Mouse (Mus musculus): ENCODE results near the gene Neb.
A peak's percentile ranks its signal among the peaks of the same experiment; 100 is the strongest.

The Neb gene

DNA sequence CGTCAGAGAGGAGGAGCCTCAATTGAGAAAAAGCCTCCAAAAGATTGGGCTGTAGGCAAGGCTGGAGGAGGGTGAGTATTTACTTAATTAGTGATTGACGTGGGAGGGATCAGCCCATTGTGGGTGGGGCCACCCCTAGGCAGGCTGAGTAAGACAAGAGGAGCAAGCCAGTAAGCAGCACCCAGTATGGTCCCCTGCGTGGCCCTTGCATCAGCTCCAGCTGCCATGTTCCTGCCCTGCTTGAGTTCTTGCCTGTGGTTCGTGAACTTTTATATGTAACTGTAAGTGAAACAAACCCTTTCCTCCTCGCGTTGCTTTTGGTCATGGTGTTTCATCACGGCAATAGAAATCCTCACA lies at the start of gene Neb:
TSS of gene Neb (minus strand) at position 27 of the 357 bp plus-strand sequence.
- peak; percentile 8 to 29 for DNase-seq

DNA sequence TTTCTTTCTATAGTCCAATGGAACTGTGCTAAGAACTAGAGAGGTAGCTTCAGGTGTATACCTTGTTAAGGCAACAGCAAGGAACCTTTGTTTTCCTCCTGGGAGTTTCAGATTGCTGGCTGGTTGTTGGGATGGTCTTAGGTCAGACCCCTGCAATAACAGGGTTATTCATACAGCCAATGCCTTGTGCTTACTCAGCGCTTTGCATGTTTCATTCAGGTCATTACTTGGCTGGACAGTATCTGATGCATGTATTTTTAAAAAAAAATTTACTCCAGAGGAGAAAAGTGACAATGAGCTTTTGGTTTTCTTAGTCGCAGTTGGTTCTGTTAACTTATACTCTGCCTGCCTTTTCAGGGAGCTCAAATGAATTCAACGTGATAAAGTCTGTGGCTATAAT lies 49.1 kb upstream of the Neb start:
- no peak for DNase-seq

DNA sequence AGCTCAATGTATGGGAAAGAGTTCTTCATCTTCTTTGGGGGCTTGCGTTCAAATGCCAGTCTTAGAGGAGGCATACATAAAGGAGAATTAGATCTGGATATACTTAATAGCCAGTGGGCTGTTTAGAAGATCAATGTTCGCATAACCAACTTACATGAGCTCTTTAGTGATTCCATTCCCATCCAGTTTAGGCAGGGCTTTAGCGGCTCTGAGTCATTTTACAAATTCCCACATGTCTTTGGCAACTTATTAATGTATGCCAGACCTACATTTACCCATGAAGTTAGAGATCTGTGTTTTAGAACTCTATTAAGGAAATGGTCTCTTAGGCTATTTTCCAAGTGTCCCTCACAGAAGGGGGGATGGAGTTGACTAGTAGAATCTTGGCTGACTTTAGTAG lies 47.8 kb upstream of the Neb start:
- DNase-seq = no peak

DNA sequence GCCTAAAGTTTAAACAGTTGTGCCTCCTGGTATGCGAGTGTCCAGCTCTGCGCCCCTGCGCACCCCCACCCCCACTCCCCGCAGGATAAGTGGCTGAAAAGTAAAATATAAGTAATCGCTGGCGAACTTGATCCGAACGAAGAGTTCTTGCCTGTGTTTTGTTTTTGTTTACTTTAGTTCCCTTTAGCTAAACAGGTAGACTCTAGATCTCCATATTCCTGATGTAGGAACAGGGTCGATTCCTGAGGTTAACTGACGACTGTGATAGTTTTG lies 47.2 kb upstream of the Neb start:
- DNase-seq = no peak

DNA sequence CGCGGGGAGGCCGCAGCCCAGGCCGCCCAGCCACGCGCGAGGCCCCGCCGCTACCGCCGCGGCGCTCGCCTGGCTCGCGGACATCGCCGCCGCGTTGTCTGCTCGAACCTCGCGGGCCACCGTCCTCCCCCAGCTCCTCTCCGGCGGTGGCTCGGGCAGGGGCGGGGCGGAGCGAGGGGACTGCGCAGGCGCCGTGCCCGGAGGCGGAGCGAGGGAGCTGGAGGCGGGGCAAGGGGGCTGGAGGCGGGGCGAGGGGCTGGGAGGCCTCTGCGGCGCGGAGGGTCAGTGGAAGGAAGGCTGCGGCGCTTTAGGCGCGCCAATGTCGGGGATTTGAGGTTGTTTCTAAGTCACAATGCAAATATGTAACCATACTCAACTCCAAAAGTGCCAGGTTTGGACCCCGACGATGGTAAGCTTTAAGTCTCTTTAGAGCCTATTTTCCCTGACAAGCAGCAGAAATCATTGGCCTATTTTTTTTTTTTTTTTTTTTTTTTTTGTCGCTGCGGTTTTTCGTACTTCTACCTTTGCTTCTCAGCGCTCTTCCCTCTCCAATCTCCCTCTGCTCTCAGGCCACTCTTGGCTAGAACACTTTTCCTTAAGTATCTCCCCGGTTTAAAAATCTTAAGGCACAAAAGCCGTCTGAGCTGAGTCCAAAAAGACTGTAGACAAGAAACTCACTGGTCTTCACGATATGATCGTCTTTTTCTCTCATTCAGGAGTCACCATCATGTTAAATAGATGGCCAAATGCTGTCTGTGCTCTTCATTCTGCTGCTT lies 46.7 kb upstream of the Neb start, which contains the start of gene Arl5a:
TSS of gene Arl5a (minus strand) at position 155 of the 776 bp plus-strand sequence.
- DNase-seq = peak; percentile 92 to 97

DNA sequence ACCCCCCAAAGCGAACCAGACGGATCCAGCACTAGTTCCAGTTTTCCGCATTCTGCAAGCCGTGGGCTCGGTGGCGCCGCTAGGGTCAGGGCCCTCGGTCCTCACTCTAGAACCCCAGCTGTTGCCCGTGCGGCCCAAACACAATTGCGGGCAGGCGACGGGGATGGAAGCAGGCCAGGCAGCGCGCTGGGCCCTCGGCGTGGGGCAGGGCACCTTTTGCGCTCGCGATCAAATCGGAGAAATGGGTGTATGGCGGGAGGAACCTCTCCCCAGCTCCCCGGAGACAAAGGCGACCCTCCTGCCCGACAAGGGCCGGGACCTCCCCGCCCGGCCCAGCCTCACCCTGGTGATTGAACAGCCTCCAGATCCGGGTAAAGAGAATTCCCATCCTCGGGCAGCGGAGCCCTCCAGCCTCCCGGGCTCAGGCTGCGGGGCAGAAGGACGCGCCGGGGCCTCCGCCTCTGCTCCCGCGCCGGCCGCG lies 46.0 kb upstream of the Neb start:
- no peak for DNase-seq

GRCm38 (mm10) chr2:52423611-52424247 lies 45.5 kb upstream of the Neb start:
- DNase-seq = no peak

DNA sequence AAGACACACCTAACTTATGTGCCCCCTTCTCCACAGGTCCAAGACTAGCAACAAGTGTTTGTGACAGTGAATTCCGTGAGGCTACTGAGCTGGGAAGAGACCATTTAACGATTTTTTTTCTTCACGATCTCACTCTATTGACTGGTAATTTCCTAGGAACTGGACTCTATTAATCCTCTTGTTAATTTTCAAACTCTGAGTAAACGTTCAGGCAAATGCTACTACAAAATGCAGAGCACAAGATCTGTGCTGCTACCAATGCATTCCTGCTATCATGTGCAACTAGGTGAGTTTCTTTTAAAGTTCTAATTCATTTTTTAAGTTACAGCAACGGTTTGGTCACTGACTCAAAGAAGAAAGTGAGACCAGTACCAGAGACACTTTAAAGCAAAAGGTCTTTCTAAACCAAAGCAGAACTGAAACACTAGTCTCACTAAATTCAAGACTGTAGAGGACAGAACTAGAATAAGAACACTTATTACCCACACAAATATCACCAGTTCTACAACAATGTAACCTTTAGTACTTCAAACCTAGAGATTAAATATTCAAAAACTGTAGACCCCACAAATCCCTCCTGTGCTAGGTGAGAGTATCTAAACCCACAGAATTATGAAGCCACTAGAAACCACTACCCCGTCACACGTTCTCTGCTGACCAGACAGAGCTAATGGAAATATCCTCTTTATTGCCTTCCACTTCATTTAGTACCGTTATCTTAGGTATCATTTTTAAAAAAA lies 44.8 kb upstream of the Neb start:
- DNase-seq = no peak

DNA sequence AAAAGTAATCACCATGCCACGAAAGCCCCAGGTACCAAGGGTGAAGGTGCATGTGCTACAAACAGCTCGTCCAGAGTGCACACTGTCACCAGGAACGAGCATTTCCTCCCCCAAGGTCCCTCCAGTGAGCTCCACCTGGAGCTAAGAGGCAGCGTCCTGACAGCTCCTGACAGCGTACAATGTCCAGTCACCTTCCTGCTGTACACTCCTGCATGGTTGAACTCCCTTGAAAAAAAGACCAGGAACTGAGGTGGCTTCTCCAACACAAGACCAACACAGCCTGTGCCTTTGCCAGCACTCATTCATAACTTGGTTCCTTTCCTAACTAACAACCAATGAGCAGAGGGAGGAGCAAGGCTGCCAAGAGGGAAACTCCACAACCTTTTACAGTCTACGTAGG lies 42.9 kb upstream of the Neb start:
- peak in 1 of 2 experiments; percentile 12 for DNase-seq

DNA sequence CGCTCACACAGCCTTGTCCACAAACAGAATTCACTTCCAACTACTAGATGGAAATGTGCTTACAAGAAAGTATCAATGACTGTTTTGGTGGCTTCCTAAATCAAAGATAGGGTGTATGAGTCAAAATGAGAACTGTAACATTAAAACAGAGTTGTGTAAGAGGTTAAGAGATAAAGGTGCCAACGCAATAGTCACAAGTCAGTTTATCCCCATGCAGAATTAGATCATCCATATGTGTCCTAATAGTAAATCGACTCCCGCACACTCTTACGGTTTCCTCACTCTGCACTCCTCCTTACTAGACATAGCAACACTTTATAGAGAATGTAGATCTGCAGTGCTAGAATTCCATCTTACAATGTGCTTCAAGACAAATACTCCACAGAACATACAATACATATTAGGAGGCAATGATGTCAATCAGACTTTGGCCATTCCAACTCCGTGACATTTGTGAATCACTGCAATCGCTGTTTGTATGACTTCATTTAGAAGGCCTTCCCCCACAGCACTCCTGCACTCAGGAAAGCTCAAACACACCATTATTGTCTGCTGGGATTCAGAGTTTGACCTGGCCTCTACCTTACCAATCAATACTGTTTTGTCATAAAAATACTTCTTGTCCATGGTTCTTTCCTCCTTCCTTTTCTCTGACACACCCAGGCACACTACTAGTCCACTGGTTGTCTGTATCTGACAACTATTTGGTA lies 41.9 kb upstream of the Neb start:
- no peak for DNase-seq

- DNase-seq = no peak
These were observed 41.0 kb upstream of the Neb start for GRCm38 (mm10) chr2:52419295-52419694.

DNA sequence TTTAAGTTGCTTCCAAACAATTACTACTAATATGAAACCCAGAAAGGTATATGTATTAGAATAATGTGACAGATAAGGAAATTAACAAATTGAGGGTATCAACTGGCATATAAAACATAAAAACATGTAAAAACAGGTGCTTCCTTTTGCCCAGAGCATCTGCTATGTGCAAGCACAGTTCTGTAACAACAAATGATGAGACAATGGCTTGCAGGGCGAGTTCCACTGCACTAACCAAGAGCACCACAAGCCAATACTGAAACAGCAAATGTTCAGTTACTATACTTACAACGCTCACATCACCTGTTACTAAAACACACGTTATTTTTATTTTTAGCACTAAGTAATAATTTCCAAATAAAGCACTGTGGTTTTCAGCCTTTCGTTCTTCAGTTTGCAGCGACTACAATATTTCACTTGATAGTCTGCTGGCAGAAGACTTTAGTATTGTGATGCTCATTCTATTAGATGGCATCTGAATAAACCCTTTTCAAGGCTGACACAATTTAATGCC lies 34.3 kb upstream of the Neb start:
- DNase-seq = no peak

- no peak for DNase-seq
These were observed 28.2 kb upstream of the Neb start for GRCm38 (mm10) chr2:52406480-52406879.

- no peak for DNase-seq
These were observed 27.0 kb upstream of the Neb start for GRCm38 (mm10) chr2:52405238-52405637.

GRCm38 (mm10) chr2:52394529-52394928 lies 16.3 kb upstream of the Neb start:
- DNase-seq = no peak

- no peak for DNase-seq
These were observed 12.2 kb upstream of the Neb start for GRCm38 (mm10) chr2:52390415-52390975.

- DNase-seq = no peak
These were observed 11.7 kb upstream of the Neb start for GRCm38 (mm10) chr2:52389975-52390374.

DNA sequence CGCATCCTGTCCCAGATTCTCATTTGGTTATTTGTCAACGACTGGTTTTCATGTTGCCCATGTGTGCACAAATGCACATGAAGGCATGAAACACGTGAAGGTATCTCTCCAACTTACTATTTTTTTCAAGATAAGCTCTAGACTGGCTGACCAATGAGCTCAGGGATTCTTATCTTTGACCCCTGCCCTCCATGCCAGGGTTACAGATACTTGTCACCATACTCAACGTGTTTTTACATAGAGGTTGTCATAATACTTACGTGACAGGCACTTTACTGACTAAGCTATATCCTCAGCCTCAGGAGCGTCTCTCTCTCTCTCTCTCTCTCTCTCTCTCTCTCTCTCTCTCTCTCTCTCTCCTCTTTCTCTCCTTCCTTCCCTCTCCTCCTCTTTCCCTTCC lies 8.2 kb upstream of the Neb start:
- DNase-seq = no peak

- no peak for DNase-seq
These were observed 7.8 kb upstream of the Neb start for GRCm38 (mm10) chr2:52386037-52386436.

DNA sequence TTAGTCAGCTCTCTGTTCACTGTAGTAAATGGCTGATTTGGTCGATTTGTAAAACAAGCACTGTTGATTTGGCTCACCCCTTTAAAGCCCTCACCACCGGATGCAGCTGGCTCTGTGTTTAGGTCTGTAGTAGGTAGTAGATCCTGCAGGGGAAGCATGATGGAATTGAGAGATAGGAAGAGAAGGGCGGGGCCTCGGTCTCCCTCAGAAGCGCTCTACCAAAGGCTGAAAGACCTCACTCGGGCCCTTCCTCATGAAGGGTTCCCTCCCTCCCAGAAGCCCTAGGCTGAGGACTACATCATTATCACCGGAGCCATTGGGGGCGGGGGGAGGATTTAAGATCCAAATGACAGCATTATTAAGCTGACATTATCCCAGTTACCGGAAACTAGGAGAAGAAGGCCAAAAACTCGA lies 581 bp upstream of the Neb start:
- DNase-seq = peak; percentile 38 to 66

DNA sequence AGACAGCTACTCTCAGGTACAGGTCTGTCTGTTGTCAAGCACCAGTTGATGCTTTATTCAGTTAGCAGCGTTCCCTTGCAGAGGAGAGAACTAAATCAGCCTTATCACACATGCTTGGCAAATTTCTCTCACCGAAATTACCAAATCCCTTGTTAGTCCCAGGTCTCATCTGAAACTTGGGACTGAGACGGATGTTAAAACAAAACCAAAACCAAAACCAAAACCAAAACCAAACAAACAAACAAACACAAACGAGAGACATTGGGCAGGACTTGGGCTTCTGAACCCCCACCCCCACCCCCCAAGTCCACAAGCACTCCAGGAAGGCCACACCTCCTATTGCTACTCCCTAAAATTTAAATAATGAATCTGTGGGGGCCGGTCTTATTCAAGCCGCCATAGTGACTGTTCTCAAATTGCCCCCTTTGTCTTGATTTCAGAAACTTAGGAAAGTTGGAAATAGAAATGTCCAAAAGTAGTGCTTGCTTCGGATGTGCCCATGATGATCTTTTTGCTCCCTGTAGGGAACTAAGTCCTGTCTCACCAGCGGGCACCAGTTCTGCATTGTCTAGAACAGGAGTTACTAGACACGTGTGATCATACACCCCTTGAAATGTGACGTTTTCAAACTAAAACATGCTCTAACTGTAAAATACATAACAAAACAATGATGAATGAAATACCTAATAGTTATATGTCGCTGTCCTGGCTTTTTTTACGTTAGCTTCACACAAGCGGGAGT lies 397 bp downstream of the Neb start:
- DNase-seq = no peak

- DNase-seq = no peak
These were observed 3.6 kb downstream of the Neb start for GRCm38 (mm10) chr2:52374706-52375105.
